Mouse (Mus musculus) c-Kit-positive CD71-positive TER-119-negative erythroid progenitor cells, embryonic 14.5 days (primary cell): ENCODE measurements around the gene Nkx6-2.

Experiments used
- DNase-seq: peaks from one replicate; pipeline ENCODE4 v3.0.0-alpha.2; 2013; ENCODE audit warnings: low read depth

The Nkx6-2 gene

DNA sequence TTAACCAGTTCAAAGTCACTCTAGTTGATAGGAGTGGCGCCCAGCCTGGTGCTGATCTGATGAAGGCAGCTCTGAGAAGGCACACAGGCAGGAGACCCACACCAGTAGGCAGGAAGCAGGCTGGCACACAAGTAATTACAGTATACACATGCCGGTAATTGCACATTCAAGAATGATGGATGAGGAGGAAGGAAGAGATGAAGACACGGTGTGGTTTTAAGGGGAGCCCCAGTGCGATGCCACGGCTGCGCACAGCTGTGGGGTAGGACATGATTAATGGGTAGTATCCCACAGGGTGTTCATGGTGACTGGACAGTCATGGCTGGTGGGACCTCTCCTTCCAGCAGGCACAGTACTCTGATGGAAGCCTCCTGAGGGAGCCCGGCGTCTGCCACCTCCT, 16.1 kb downstream of the Nkx6-2 start:
- no peak for DNase-seq

- no peak for DNase-seq
Observed at GRCm38 (mm10) chr7:139565998-139566397, 16.6 kb downstream of the Nkx6-2 start.

DNA sequence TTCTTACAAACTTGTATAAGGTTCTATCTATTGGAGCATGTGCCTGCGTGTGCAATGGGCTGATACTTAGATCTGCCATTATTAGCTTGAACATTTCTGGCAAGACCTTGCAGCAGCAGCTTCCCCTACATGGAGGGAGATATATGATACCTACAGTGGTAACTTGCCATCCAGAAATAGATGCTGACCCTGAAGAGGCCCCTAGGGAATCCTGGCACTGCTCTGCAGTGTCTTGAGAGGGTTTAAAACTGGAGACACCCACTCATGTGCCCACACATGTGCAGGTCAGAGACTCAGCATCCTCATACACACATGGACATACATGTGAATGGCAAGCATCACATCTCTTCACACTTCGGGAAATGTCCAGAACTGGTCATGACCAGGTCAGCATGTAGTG, 18.4 kb downstream of the Nkx6-2 start:
- DNase-seq = no peak

GRCm38 (mm10) chr7:139563425-139563824, 19.2 kb downstream of the Nkx6-2 start:
- DNase-seq = no peak

DNA sequence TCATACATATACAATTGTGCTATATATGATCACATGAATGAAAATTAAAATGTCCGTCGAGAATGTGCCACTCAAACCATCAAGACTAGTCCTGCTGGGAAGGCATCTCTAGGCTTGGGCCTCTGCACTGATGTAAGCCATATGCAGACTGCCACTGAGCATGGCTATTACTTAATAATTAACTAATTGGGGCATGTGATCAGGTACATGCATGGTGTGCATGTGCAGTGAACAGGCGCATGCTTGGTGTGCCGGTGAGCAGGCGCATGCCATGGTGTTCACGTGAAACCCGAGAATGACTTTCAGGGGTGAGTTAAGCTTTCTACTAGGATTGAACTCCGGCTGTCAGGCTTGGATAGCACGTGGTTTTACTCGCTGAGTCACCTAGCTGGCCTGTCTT, 22.9 kb downstream of the Nkx6-2 start:
- DNase-seq = no peak

DNA sequence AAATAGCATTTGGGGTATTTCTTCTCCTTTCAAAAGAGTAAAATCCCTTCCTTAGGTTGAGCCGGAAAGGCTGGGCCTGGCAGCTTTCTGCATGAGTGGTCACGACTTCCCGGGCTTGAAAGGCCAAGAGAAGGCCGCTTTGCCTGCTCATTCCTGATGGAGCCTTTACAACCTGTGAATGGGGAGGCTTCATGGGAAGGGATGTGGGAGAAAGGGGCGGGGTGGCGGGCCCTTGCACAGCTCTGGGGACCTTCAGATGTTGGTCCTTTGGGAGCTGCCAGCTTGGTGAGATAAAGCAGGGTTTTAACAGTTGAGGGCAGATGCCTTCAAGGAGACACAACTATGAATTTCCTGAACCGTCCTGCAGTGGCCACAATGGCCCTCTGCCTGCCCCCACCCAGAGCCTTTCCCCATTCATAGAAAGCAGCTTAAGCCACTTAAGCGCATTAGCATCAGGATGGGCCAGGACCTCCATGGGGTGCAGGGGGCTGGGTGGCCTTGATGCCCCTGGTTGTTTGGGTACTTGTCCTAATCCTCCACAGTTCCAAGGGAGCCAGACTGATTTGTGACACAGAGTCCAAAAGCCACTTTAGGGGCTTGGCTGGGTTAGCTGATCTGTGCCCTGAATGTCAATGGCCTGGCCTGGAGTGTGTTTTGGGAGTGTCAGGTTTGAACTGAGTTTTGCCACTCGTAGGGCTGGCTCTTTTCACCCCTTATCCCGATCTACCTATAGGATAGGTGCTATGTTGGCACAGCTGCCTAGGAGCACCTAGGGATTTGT, 25.7 kb downstream of the Nkx6-2 start:
- DNase-seq = no peak

GRCm38 (mm10) chr7:139556331-139556730, 26.3 kb downstream of the Nkx6-2 start:
- DNase-seq = no peak

DNA sequence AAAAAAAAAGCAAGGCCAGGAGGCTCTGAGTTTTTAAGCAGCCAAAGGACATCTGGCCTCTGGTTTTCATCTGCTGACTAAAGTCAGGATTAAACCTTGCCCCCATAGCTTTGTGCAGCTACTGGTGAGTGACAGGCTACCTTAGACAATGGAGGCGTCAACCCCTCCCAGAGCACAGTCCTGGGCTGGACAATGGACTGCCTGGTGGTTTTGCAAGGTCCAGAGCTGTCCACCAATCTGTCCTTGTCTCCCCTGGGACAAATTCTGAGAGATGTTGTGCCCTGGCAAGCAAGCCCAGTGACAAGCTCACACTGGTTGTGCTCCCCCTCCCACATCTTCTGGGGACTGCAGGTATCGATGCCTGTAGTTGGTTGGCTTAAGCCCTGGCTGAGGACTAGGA, 31.1 kb downstream of the Nkx6-2 start:
- DNase-seq = no peak

- no peak for DNase-seq
Observed at GRCm38 (mm10) chr7:139550086-139550783, 32.4 kb downstream of the Nkx6-2 start.

GRCm38 (mm10) chr7:139547325-139547724, 35.3 kb downstream of the Nkx6-2 start:
- no peak for DNase-seq

DNA sequence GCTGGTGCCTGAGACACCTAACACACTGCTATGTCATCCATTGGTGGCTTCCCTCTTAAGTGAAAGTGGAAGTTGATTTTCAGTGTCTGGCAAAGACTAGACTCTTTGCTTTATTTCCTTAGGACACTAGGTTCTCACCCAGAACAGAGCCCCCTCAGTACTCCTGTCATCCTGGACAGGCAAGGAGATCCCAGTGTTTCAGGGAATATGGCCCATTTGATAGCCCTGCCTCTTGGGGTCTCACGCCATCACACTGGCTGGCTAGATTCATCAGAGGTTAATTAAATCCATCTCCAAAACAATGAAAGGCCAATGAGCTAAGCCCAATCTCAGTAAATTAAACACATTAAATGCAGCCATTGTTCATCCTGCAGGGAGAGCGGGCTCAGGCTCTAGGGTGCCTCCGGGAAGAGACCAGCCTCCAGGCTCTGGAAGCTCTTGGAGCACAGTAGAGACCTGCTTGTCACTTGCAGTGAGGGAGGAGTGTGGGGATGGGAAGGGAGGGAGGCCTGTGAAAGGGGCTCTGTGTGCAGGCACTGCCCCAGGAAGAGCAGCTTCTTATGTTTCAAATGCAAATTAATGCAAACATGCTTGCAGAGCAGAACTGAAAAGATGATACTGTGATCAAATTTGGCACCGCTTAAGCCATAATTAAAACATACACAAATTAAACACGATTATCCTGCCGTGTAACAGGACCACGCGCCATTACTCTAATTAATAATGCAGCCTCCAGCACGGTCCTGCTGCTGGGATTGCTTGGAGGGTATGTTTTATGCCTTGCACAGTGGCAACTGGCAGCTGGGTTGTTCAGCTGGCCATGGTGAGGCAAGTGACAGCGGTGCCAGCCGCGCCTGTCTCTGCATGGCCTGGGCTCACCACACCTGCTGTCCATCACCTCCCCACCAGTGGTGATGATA, 37.6 kb downstream of the Nkx6-2 start:
- no peak for DNase-seq

- no peak for DNase-seq
Observed at GRCm38 (mm10) chr7:139541422-139541821, 41.2 kb downstream of the Nkx6-2 start.

DNA sequence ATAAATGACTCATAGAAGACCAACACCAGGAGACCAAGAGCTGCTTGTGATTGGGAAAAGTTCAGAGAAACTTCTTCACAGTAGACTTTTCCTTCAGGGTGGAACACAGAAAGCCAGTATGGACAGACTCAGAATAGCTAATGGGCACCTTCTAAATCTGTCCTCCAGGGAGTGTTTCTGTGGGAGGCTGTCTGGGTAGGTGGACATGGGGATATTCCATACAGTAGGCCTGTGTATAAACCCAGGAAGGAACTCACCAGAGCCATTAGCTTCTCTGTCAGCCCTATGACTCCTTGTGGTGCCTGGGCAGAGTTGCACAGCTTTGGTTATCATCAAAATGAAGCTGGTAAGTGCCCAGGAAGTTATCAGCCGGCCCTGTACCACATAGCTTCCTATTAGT, 42.0 kb downstream of the Nkx6-2 start:
- DNase-seq = no peak

- DNase-seq = no peak
Observed at GRCm38 (mm10) chr7:139538541-139538940, 44.1 kb downstream of the Nkx6-2 start.

DNA sequence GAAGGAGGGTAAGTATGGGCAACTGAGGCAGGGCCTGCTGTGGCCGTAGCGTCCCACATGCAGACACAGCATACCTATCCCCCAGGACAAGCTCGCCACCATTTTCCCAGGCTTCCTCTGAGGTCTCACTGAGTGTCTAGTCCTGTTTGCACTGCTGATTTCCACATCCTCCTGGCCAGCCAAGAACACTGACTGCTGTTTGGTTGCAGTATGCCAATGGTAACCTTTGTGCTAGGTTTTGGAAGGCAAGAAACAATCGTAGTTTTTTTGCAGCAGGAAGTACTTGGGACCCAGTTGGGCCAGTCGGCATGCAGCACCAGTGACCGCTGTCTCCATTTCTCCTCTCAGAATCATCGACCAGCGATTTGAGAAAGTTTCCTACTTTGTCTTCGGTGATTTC, 44.8 kb downstream of the Nkx6-2 start:
- DNase-seq = no peak

GRCm38 (mm10) chr7:139536831-139537230, 45.8 kb downstream of the Nkx6-2 start:
- DNase-seq = no peak

- DNase-seq = no peak
Observed at GRCm38 (mm10) chr7:139536331-139536730, 46.3 kb downstream of the Nkx6-2 start.

- no peak for DNase-seq
Observed at GRCm38 (mm10) chr7:139531428-139531801, 51.2 kb downstream of the Nkx6-2 start.

- no peak for DNase-seq
Observed at GRCm38 (mm10) chr7:139530591-139531427, 51.8 kb downstream of the Nkx6-2 start.
